Mouse (Mus musculus) heart, postnatal 36 days (tissue): ENCODE measurements at regions not wholly inside any gene's neighbourhood (a gene's known extent, or its start where the extent isn't known, plus 50 kb on each side); places are given as distances from the start of the nearest gene placed in this dataset.

Experiments
- DNase-seq, 2 experiments: peaks; one replicate each; pipeline ENCODE4 v3.0.0; 2021 to 2022
- intact Hi-C: fragments of 180-260 bp; cut with DNase I; formaldehyde crosslinking; loops from one replicate; pipeline ENCODE4 v1.15.1; 2025
- microRNA-seq, 2 experiments: library from miRNA; unstranded; fragments of <30 nt; microRNA quantifications; one replicate each; pipeline ENCODE4 v1.2.0; 2021; ENCODE audit warnings: borderline number of aligned reads in 2 of 2

DNA sequence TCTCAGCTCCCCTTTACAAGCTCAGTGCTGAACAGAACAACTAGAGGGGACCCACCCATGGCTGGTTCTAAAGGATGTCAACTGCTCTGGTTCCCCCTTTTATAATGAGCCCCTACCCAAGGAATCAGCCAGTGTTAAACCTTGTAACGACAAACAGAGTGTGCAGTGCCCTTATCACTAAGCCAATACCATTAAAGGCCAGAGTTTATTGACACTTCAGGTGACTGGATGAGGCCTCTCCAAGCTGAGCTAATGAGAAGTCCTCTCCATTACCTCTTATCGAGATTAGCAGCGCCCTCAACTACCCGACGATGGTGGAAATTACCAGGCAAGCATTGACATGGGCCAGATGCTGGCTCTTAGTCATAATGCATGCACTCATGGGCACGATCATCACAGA, 570.8 kb downstream of the Gm826 start:
- intact Hi-C loops = no loop called here

More for the DNA sequence above, 570.8 kb downstream of the Gm826 start:
- no peak for DNase-seq

Small RNAs in the stretch of these regions (microRNA-seq; reads per million reads assigned to microRNA genes)
- 0 reads per million in 2 experiments for gene Gm44319
